Mouse (Mus musculus) lung, postnatal 0 days (tissue): ENCODE measurements around the gene Fam160a1.

Source experiments
- CTCF ChIP-seq: IDR thresholded peaks from 2 replicates; pipeline ENCODE4 v1.5.1; 2016; ENCODE audit warnings: antibody characterized with exemption, mild to moderate bottlenecking
- EP300 ChIP-seq: IDR thresholded peaks from 2 replicates; pipeline ENCODE4 v1.6.1; 2016; ENCODE audit warnings: antibody characterized with exemption, mild to moderate bottlenecking, control low read depth

- TF ChIP-seq EP300 (peak; percentile 78; the same call in 1 of the 2 replicates), CTCF (no peak)
These were observed 2.9 kb downstream of the Fam160a1 start for GRCm38 (mm10) chr3:85814241-85814640.
